Mouse (Mus musculus): Measurements from ENCODE around the gene Hist2h2aa2.
A peak's percentile ranks its signal among the peaks of the same experiment; 100 is the strongest.

GRCm38 (mm10) chr3:96268051-96268775 lies 28.1 kb upstream of the Hist2h2aa2 start, which contains the start of gene Hist2h3b:
- peak; percentile 85 for TF ChIP-seq POLR2A (IDR thresholded peaks at IDR 0.05; ENCODE audit: insufficient read length, low read depth)
- no peak for TF ChIP-seq USF1 (IDR thresholded peaks at IDR 0.05; ENCODE audit: low read depth)
- TF ChIP-seq MAX (IDR thresholded peaks at IDR 0.05; ENCODE audit: low read depth), result no peak
- 0 out of 2 replicates have a peak, but pooled peaks have one; percentile 40 for TF ChIP-seq CEBPB (IDR thresholded peaks at IDR 0.05; ENCODE audit: insufficient read depth, poor library complexity, severe bottlenecking)
- TF ChIP-seq SRF (IDR thresholded peaks at IDR 0.05; ENCODE audit: control insufficient read depth, insufficient read length, low read depth), result no peak
- no peak for TF ChIP-seq E2F4 (IDR thresholded peaks at IDR 0.05; ENCODE audit: insufficient read depth)
- no peak for TF ChIP-seq TCF12 (IDR thresholded peaks at IDR 0.05; ENCODE audit: insufficient read depth, poor library complexity, severe bottlenecking)
- TF ChIP-seq REST (IDR thresholded peaks at IDR 0.05; ENCODE audit: insufficient read depth, insufficient read length), result no peak
- no peak for TF ChIP-seq MYOD1 (IDR thresholded peaks at IDR 0.05; ENCODE audit: control insufficient read depth in 1 of 3, insufficient read length in 2 of 3, low read depth in 2 of 3)
- TF ChIP-seq POLR2AphosphoS2 (IDR thresholded peaks at IDR 0.05; ENCODE audit: insufficient read length, low read depth), result peak; percentile 92

Measured in myocyte (in vitro differentiated cells).